Mouse (Mus musculus): Measurements from ENCODE around the gene Wipf1. TPM values are rescaled to one million over a fixed set of nuclear protein-coding genes. Genes with fewer than 3 reads are reported as not detected.

Wipf1 gene
- polyA plus RNA-seq, 1 experiment: 8.0 TPM

GRCm38 (mm10) chr2:73453717-73454116, 75.8 kb downstream of the Wipf1 start:
- WGBS: 72% methylated on average over 4 of the region's 4 CpGs

GRCm38 (mm10) chr2:73453085-73453484, 76.4 kb downstream of the Wipf1 start:
- no peak overlapping the region for H3K4me3 ChIP-seq (ENCODE audit: insufficient read depth, low read depth, low read length)
- WGBS: 71% methylated on average over 5 of the region's 5 CpGs

More at GRCm38 (mm10) chr2:73453717-73454116, 75.8 kb downstream of the Wipf1 start:
- DNase-seq: peak; percentile 24
- Histone ChIP-seq H3K27me3 (replicated peaks; ENCODE audit: control insufficient read depth, insufficient read depth, low read length) (no peaks in the 10 kb centered on the region), H3K4me1 (ENCODE audit: control insufficient read depth, insufficient read depth, low read length) (peaks cover 3% of the 10 kb centered on the region; the same call in 1 of the 2 replicates), H3K36me3 (ENCODE audit: control insufficient read depth, insufficient read depth, low read length) (no peaks in the 10 kb centered on the region), H3K27ac (ENCODE audit: insufficient read depth, low read depth, low read length) (no peak overlapping the region), H3K4me3 (ENCODE audit: insufficient read depth, low read depth, low read length) (no peak overlapping the region)
- TF ChIP-seq CTCF (conservative IDR thresholded peaks at IDR 0.05; ENCODE audit: insufficient read depth, insufficient read length, low read depth, low read length): no peak
- no peak for TF ChIP-seq POLR2A (IDR thresholded peaks at IDR 0.05; ENCODE audit: low read depth, low read length)

GRCm38 (mm10) chr2:73452556-73452955, 77.0 kb downstream of the Wipf1 start:
- no peak for TF ChIP-seq POLR2A (IDR thresholded peaks at IDR 0.05; ENCODE audit: low read depth, low read length)
- no peak for TF ChIP-seq CTCF (conservative IDR thresholded peaks at IDR 0.05; ENCODE audit: insufficient read depth, insufficient read length, low read depth, low read length)
- no peak for DNase-seq
- no peak overlapping the region for H3K27ac ChIP-seq (ENCODE audit: insufficient read depth, low read depth, low read length)
- peaks cover 3% of the 10 kb centered on the region; the same call in 1 of the 2 replicates for H3K4me1 ChIP-seq (ENCODE audit: control insufficient read depth, insufficient read depth, low read length)
- H3K27me3 ChIP-seq (replicated peaks; ENCODE audit: control insufficient read depth, insufficient read depth, low read length): no peaks in the 10 kb centered on the region
- no peak overlapping the region for H3K4me3 ChIP-seq (ENCODE audit: insufficient read depth, low read depth, low read length)
- no peaks in the 10 kb centered on the region for H3K36me3 ChIP-seq (ENCODE audit: control insufficient read depth, insufficient read depth, low read length)
- 80% methylated on average over 7 of the region's 7 CpGs for WGBS

More at GRCm38 (mm10) chr2:73453085-73453484, 76.4 kb downstream of the Wipf1 start:
- Histone ChIP-seq H3K36me3 (ENCODE audit: control insufficient read depth, insufficient read depth, low read length) (no peaks in the 10 kb centered on the region), H3K27ac (ENCODE audit: insufficient read depth, low read depth, low read length) (no peak overlapping the region), H3K27me3 (replicated peaks; ENCODE audit: control insufficient read depth, insufficient read depth, low read length) (no peaks in the 10 kb centered on the region), H3K4me1 (ENCODE audit: control insufficient read depth, insufficient read depth, low read length) (peaks cover 3% of the 10 kb centered on the region; the same call in 1 of the 2 replicates)
- no peak for DNase-seq
- TF ChIP-seq CTCF (conservative IDR thresholded peaks at IDR 0.05; ENCODE audit: insufficient read depth, insufficient read length, low read depth, low read length): no peak
- no peak for TF ChIP-seq POLR2A (IDR thresholded peaks at IDR 0.05; ENCODE audit: low read depth, low read length)

- Histone ChIP-seq H3K4me1 (ENCODE audit: control insufficient read depth, insufficient read depth, low read length) (peaks cover 3% of the 10 kb centered on the region; the same call in 1 of the 2 replicates), H3K27me3 (replicated peaks; ENCODE audit: control insufficient read depth, insufficient read depth, low read length) (no peaks in the 10 kb centered on the region), H3K4me3 (ENCODE audit: insufficient read depth, low read depth, low read length) (no peak overlapping the region), H3K36me3 (ENCODE audit: control insufficient read depth, insufficient read depth, low read length) (no peaks in the 10 kb centered on the region), H3K27ac (ENCODE audit: insufficient read depth, low read depth, low read length) (no peak overlapping the region)
- TF ChIP-seq CTCF (conservative IDR thresholded peaks at IDR 0.05; ENCODE audit: insufficient read depth, insufficient read length, low read depth, low read length) (no peak), POLR2A (IDR thresholded peaks at IDR 0.05; ENCODE audit: low read depth, low read length) (no peak)
- no peak for DNase-seq
- 94% methylated on average over 3 of the region's 3 CpGs for WGBS
Measured at GRCm38 (mm10) chr2:73451541-73451940, 78.0 kb downstream of the Wipf1 start.

GRCm38 (mm10) chr2:73450172-73450715, 79.3 kb downstream of the Wipf1 start:
- Histone ChIP-seq H3K36me3 (ENCODE audit: control insufficient read depth, insufficient read depth, low read length) (no peaks in the 10 kb centered on the region), H3K4me3 (ENCODE audit: insufficient read depth, low read depth, low read length) (no peak overlapping the region), H3K27ac (ENCODE audit: insufficient read depth, low read depth, low read length) (peak overlapping the region; percentile 82), H3K4me1 (ENCODE audit: control insufficient read depth, insufficient read depth, low read length) (peaks cover 3% of the 10 kb centered on the region; the same call in 1 of the 2 replicates), H3K27me3 (replicated peaks; ENCODE audit: control insufficient read depth, insufficient read depth, low read length) (no peaks in the 10 kb centered on the region)
- TF ChIP-seq POLR2A (IDR thresholded peaks at IDR 0.05; ENCODE audit: low read depth, low read length) (no peak), CTCF (conservative IDR thresholded peaks at IDR 0.05; ENCODE audit: insufficient read depth, insufficient read length, low read depth, low read length) (no peak)
- DNase-seq: peak; percentile 11
- WGBS: 64% methylated on average over 6 of the region's 6 CpGs

- WGBS: 79% methylated on average over 10 of the region's 10 CpGs
- Histone ChIP-seq H3K4me1 (ENCODE audit: control insufficient read depth, insufficient read depth, low read length) (peaks cover 4% of the 10 kb centered on the region; the same call in 1 of the 2 replicates), H3K4me3 (ENCODE audit: insufficient read depth, low read depth, low read length) (no peak overlapping the region), H3K36me3 (ENCODE audit: control insufficient read depth, insufficient read depth, low read length) (no peaks in the 10 kb centered on the region; the same call in 1 of the 2 replicates), H3K27ac (ENCODE audit: insufficient read depth, low read depth, low read length) (no peak overlapping the region), H3K27me3 (replicated peaks; ENCODE audit: control insufficient read depth, insufficient read depth, low read length) (no peaks in the 10 kb centered on the region)
- TF ChIP-seq POLR2A (IDR thresholded peaks at IDR 0.05; ENCODE audit: low read depth, low read length): no peak
- no peak for DNase-seq
Measured at GRCm38 (mm10) chr2:73443985-73444384, 85.5 kb downstream of the Wipf1 start.

GRCm38 (mm10) chr2:73442015-73442414, 87.5 kb downstream of the Wipf1 start:
- H3K4me3 ChIP-seq (ENCODE audit: insufficient read depth, low read depth, low read length): no peak overlapping the region
- TF ChIP-seq POLR2A (IDR thresholded peaks at IDR 0.05; ENCODE audit: low read depth, low read length) (no peak), CTCF (conservative IDR thresholded peaks at IDR 0.05; ENCODE audit: insufficient read depth, insufficient read length, low read depth, low read length) (no peak)
- no peaks in the 10 kb centered on the region; the same call in 1 of the 2 replicates for H3K36me3 ChIP-seq (ENCODE audit: control insufficient read depth, insufficient read depth, low read length)
- no peaks in the 10 kb centered on the region for H3K27me3 ChIP-seq (replicated peaks; ENCODE audit: control insufficient read depth, insufficient read depth, low read length)
- no peak overlapping the region for H3K27ac ChIP-seq (ENCODE audit: insufficient read depth, low read depth, low read length)
- DNase-seq: no peak
- WGBS: 78% methylated on average over 2 of the region's 2 CpGs
- 0 out of 2 replicates have a peak, but pooled peaks cover 3% of the 10 kb centered on the region for H3K4me1 ChIP-seq (ENCODE audit: control insufficient read depth, insufficient read depth, low read length)

Data from kidney, adult 2 months (tissue).